Mouse (Mus musculus): ENCODE results near the gene H2al2c. TPM values are rescaled to one million over a fixed set of nuclear protein-coding genes. Genes with fewer than 3 reads are reported as not detected.
"Not testable (repeated sequence)": the region's sequence is repeated elsewhere in the genome, so short reads cannot be mapped to it uniquely, and the experiment has no call there.

Gene H2al2c
- polyA plus RNA-seq (2014; fragmentation: Nextera tagmentation; extraction: Ambion mirVana), result not detected in 2 replicates

DNA sequence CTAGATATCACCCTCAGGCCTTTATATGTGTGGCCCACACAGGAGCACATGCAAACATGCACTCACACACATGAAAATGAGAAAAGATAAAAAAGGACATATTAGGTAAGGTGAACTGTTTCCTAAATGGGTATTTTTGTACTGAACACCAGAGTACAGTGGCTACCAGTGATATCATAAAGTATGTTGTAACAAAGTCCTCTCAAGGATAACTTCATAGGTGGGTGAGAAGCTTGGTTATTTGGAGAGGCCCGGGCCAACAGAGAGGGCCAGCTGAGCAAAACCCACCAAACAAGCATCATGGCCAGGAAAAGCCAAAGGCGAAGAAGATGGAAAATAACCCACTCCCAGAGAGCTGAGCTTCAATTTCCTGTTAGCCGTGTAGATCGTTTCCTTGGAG lies at the start of gene H2al2c:
H2al2c (plus strand) TSS at position 301 of the 400 bp plus-strand sequence.
- WGBS, result no CpG with 5 or more reads among the region's 4 CpGs
- not testable (repeated sequence) for DNase-seq (ENCODE audit: low spot score); H3K4me1 ChIP-seq (ENCODE audit: control insufficient read depth, insufficient read depth, low read length); H3K9me3 ChIP-seq (ENCODE audit: control insufficient read depth, low read length); ATAC-seq (ENCODE audit: insufficient number of reproducible peaks, low FRiP score, low TSS enrichment, low read depth); H3K27ac ChIP-seq (replicated peaks; ENCODE audit: low read depth, low read length); H3K4me2 ChIP-seq (ENCODE audit: low read depth, severe bottlenecking); H3K36me3 ChIP-seq (ENCODE audit: control insufficient read depth, insufficient read depth, low read length); H3K27me3 ChIP-seq (ENCODE audit: control insufficient read depth, insufficient read depth, low read length); H3K9ac ChIP-seq (ENCODE audit: low read length); H3K4me3 ChIP-seq (ENCODE audit: low read depth, low read length)

Other genes starting within 250 kb of the H2al2c start
- not detected in 2 replicates for gene Sry, start 64.6 kb downstream of the H2al2c start, polyA plus RNA-seq (2014; fragmentation: Nextera tagmentation; extraction: Ambion mirVana)
- gene H2al2b, start 121.6 kb downstream of the H2al2c start, polyA plus RNA-seq (2014; fragmentation: Nextera tagmentation; extraction: Ambion mirVana), result not detected in 2 replicates
- gene Gm4064, start 197.1 kb downstream of the H2al2c start, polyA plus RNA-seq (2014; fragmentation: Nextera tagmentation; extraction: Ambion mirVana), result not detected in 2 replicates
- gene Rbmy, start 231.6 kb downstream of the H2al2c start, polyA plus RNA-seq (2014; fragmentation: Nextera tagmentation; extraction: Ambion mirVana), result not detected in 2 replicates
- not detected in 2 replicates for gene Gm10256, start 231.6 kb downstream of the H2al2c start, polyA plus RNA-seq (2014; fragmentation: Nextera tagmentation; extraction: Ambion mirVana)

All from limb, embryonic 11.5 days (tissue).